Mouse (Mus musculus): ENCODE measurements around the gene Mast4. TPM values are rescaled to one million over a fixed set of nuclear protein-coding genes. Genes with fewer than 3 reads are reported as not detected.

Gene Mast4
- total RNA-seq, 1 experiment from 2014 or later = 22.1 TPM

DNA sequence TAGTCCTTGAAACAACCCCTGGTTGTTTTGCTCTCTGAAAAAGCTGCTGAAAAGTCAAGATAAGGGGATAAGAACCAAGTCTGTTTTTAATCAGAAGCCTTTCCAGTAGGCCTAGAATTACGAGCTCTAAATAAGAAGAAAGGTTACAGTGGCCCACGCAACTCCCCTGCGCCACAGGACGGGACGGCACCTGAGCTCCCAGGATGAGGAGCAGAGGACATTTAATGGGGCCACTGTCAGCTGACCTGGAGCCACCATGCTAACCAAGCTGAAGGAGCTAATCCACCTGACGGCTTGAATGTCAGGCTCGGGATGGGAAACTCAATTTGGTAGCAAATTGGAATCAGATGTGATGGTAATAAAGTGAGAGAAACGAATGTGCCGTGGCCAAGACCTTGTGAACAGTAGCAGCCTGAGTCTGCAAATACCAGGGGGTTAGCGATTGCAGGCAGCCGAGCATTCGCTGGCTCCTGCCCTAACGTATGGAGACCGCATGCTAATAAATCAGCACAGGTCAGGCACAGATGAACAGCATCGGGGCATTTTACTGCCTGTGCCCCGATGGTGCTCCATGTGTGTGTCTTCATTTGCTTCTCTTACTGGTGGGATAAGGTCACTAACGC lies 306.7 kb downstream of the Mast4 start:
- no peak for ATAC-seq (ENCODE audit: extremely low read depth, insufficient number of reproducible peaks, low FRiP score, poor library complexity, severe bottlenecking)

DNA sequence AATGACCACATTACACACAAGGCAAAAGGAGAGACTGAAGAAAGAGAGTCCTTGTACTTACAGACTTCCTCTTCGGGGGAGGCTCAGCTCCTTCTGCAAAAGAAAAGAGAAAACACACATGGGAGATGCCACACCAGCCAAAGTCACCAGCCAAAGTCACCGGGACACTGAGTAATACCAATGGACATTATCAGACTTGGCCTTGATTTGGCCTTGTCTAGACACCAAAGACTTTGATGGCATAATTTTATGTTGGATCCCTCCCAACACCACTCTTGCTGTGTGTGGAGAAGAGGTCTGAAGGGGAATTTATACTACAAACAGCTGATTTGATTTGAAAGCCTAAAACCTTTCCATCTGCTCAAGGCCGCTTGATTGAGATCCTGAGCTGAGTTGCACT lies 308.8 kb downstream of the Mast4 start:
- no peak for ATAC-seq (ENCODE audit: extremely low read depth, insufficient number of reproducible peaks, low FRiP score, poor library complexity, severe bottlenecking)

DNA sequence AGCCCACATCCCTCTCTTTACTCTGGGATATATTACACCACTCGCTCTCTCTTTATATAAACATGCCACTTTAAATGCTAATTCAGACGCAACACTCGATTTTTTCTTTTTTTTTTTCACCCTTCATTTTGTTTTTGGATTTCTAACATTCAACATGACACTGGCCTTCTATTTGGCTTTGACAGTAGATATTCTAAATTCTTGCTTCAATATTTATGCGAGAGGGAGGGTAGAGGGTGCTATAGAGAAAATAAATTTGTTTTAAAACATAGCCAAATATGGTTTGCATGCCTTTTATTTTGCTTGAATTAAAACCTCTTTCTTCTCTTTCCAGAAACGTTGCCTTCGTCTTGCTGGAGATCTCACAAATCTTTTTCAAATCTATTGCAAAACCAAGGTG lies 315.8 kb downstream of the Mast4 start:
- ATAC-seq (ENCODE audit: extremely low read depth, insufficient number of reproducible peaks, low FRiP score, poor library complexity, severe bottlenecking) = no peak

DNA sequence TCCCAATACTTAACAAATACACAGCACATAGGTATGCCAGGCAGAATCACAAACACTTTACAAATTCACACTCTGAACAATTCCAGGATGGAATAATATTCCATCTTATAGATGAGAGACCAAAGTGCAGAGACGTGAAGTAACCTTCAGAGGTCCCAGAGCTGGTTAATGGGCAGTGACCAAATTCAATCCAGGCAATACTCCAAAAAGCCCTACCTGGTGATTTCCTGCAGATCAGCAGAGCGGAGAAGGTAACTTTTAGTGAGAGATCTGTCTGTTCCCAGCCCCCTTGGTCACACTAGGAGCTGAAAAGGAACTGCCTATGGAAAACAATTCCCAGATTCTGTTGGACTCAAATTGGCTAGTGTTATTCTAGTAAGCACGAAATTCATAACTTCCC lies 316.6 kb downstream of the Mast4 start:
- no peak for ATAC-seq (ENCODE audit: extremely low read depth, insufficient number of reproducible peaks, low FRiP score, poor library complexity, severe bottlenecking)

- ATAC-seq (ENCODE audit: extremely low read depth, insufficient number of reproducible peaks, low FRiP score, poor library complexity, severe bottlenecking) = no peak
Measured at GRCm38 (mm10) chr13:103015131-103015750, 319.1 kb downstream of the Mast4 start.

GRCm38 (mm10) chr13:103014631-103015030 lies 319.7 kb downstream of the Mast4 start:
- no peak for ATAC-seq (ENCODE audit: extremely low read depth, insufficient number of reproducible peaks, low FRiP score, poor library complexity, severe bottlenecking)

GRCm38 (mm10) chr13:103014222-103014621 lies 320.1 kb downstream of the Mast4 start:
- ATAC-seq (ENCODE audit: extremely low read depth, insufficient number of reproducible peaks, low FRiP score, poor library complexity, severe bottlenecking) = no peak

GRCm38 (mm10) chr13:103005227-103005626 lies 329.1 kb downstream of the Mast4 start:
- no peak for ATAC-seq (ENCODE audit: extremely low read depth, insufficient number of reproducible peaks, low FRiP score, poor library complexity, severe bottlenecking)

- ATAC-seq (ENCODE audit: extremely low read depth, insufficient number of reproducible peaks, low FRiP score, poor library complexity, severe bottlenecking) = no peak
Measured at GRCm38 (mm10) chr13:103001831-103002230, 332.5 kb downstream of the Mast4 start.

- no peak for ATAC-seq (ENCODE audit: extremely low read depth, insufficient number of reproducible peaks, low FRiP score, poor library complexity, severe bottlenecking)
Measured at GRCm38 (mm10) chr13:103000891-103001290, 333.4 kb downstream of the Mast4 start.

- ATAC-seq (ENCODE audit: extremely low read depth, insufficient number of reproducible peaks, low FRiP score, poor library complexity, severe bottlenecking) = no peak
Measured at GRCm38 (mm10) chr13:102994098-102994497, 340.2 kb downstream of the Mast4 start.

- no peak for ATAC-seq (ENCODE audit: extremely low read depth, insufficient number of reproducible peaks, low FRiP score, poor library complexity, severe bottlenecking)
Measured at GRCm38 (mm10) chr13:102992680-102993423, 341.4 kb downstream of the Mast4 start.

DNA sequence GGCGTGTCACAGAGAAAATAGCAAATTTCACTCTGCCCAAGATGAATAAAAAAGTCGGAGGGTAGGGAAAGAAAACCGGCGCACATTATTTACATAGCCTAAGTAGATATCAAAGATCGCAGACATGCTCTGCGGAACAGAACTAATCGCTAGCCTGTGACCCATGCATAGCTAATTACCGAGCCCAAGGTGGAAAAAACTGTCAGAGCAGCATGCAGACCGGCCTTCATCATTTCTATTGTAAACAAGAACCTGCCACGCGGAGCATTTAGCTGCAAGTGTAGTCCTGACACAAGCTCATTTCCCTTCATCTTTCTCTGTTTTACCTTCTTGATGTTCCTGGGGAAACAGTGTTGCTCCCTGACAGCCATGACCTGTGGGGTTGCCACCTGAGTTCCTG lies 342.4 kb downstream of the Mast4 start:
- no peak for ATAC-seq (ENCODE audit: extremely low read depth, insufficient number of reproducible peaks, low FRiP score, poor library complexity, severe bottlenecking)

DNA sequence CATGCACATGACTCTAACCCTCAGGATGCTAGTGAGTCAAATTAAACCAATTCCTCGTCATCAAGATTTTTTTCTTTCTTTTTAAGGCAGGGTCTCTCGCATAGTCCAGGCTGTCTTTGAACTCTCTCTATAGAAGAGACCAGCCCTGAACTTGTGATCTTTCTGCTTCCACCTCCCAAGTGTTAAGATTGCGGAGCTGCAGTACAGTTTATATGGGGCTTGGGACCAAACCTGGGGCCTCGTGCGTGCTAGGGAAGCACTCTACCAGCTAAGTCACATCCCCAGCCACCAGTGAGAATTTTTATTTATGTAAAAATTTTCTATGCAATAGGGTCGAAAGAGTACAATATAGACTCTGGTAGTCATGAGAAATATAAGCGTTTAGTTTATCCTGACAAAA lies 343.1 kb downstream of the Mast4 start:
- no peak for ATAC-seq (ENCODE audit: extremely low read depth, insufficient number of reproducible peaks, low FRiP score, poor library complexity, severe bottlenecking)

GRCm38 (mm10) chr13:102990085-102990484 lies 344.2 kb downstream of the Mast4 start:
- no peak for ATAC-seq (ENCODE audit: extremely low read depth, insufficient number of reproducible peaks, low FRiP score, poor library complexity, severe bottlenecking)

GRCm38 (mm10) chr13:102989616-102990015 lies 344.7 kb downstream of the Mast4 start:
- ATAC-seq (ENCODE audit: extremely low read depth, insufficient number of reproducible peaks, low FRiP score, poor library complexity, severe bottlenecking) = no peak

- ATAC-seq (ENCODE audit: extremely low read depth, insufficient number of reproducible peaks, low FRiP score, poor library complexity, severe bottlenecking) = no peak
Measured at GRCm38 (mm10) chr13:102988976-102989375, 345.3 kb downstream of the Mast4 start.

GRCm38 (mm10) chr13:102988251-102988895 lies 345.9 kb downstream of the Mast4 start:
- no peak for ATAC-seq (ENCODE audit: extremely low read depth, insufficient number of reproducible peaks, low FRiP score, poor library complexity, severe bottlenecking)

GRCm38 (mm10) chr13:102984550-102984949 lies 349.7 kb downstream of the Mast4 start:
- ATAC-seq (ENCODE audit: extremely low read depth, insufficient number of reproducible peaks, low FRiP score, poor library complexity, severe bottlenecking) = no peak

DNA sequence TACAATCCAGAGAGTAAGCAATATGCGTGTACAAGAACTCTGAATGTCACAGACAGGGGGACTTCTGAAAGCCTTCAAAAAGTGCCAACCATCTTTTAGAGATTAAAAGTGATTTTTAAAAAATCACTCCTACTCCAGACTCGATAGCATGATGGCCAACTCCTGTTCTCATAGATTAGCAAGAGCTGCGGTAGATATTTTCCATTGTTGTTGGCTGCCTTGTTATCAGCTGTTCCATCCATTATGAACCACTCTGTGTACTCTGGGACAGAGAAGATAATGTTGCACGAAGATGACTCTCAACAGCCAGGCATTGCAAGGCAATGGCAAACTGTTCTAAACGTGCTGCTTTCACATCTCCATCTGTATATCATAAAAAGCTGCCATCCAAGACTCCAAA lies 360.4 kb downstream of the Mast4 start:
- no peak for ATAC-seq (ENCODE audit: extremely low read depth, insufficient number of reproducible peaks, low FRiP score, poor library complexity, severe bottlenecking)
